Mouse (Mus musculus) kidney, postnatal 4 days (tissue): ENCODE results near the gene Slc15a5.
"Not testable (repeated sequence)": the region's sequence is repeated elsewhere in the genome, so short reads cannot be mapped to it uniquely, and the experiment has no call there.

ENCODE experiments used
- DNase-seq, 2 experiments: peaks; one replicate each; pipeline ENCODE4 v3.0.0; 2021; ENCODE audit warnings: mixed read lengths in 2 of 2

The Slc15a5 gene

DNA sequence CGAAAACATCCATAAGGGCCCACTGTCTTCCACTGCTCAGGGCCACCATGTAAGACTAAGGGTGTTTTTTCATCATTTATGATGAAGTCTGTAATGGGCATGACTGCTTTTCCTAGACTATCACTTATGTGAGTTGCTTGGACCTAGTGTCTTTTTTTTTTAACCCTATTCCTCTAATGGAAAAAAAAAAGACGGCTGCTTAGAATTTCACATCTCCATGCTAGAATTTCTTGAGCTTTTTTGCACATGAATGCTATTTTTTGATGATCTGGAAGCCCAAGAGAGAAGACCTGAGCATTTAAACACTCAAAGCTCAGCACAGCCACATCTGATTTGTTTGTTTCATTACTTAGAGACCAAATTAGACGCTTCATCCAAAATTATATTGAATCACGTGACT, at the start of gene Slc15a5:
TSS of gene Slc15a5 (minus strand) at position 101 of the 400 bp plus-strand sequence.
- DNase-seq: no peak

DNA sequence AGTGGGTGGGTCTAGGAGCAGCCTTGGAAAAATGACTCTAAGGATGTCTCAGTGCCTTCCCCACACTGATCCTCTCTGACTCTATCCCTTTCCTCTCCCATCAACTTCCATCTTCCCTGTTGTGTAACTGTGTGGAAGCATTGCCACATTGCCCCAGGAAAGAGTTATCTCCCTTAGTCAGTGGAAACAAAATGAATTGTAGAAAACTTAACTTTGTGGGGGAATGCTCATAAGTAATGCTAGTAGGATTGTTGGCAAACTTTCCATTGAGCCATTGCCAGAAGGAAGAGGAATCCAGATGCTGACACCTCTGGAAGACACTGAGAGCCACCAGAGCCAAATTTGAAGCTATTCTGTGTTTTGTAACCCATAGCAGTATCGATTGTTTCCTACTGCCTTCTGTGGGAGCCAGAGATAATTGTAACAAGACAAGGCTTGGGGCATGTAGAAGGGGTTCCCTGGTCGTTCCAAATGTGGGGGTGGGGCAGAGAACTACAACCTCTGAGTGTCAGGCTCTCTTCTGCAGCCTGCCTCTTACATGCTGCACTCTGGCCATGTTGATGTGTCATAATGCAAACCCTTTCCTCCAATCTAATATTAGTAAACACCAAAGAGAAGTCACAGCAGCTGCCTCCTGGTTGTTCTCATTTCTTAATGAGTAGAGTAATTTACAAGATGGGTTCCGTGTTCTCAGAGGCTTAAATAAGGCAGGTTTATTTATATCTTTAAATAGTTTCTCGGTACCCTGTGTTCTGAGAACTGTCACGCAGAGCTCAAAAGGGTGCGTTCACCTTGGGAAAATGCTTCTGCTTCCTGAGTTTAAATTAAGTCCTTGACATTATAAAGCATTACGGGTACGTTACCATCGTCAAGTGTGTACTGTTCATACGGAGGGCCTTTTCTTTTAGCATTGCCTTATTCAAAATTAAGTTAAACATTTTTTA, 48.9 kb upstream of the Slc15a5 start:
- DNase-seq: no peak

DNA sequence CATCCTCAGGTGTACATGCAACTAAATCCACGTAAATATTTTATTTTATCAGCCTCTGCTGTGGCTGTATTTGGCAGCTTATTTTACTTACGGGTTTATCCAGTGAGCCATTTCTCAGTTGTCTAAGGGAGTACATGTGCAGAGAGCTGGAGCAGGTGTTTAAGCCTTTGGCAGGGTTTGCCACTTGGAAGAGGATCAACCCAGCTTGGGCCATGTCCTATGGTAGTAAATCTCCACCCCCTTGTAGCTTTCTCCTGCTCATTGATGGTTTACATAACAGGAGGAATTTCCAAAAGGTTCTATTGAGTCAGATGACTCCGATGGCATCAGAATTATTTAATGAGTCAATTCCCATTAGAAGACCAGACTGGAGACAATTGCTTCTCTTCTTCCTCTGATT, 37.8 kb upstream of the Slc15a5 start:
- DNase-seq: no peak

DNA sequence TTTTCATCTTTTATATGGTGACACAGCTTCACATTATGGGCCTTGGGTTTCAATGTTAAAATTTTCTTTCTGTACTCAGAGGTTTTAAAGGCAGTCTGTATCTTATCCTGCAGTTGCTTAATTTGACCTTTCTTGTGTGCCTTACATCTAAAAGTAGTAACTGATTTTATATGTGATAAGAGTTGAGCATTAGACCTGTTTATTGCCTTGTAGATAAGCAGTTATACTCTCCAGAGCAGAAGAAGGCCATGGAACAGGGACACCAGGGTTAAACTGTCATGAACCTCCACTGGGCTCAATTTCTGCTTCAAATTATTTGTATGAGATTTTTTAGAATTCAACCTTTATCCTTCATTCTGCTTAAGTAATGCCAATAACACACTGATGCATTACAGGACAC, 24.8 kb upstream of the Slc15a5 start:
- no peak for DNase-seq

DNA sequence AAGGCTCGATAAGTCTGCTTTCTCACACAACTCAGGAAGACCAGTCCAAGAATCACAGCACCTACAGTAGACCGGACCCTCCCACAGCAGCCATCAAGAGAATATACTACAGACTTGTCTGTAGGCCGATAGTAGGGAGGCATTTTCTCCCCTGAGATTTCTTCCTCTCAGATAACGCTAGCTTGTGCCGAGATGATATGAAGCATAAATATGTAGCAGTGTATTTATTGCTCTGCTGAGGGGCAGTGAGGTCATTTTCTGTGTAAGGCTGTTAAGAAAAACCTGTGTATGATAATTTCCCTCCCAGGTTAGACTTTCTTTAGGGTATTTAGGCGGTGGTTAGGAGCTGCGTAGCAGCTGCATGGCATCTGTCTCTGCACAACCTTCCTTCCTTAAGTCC, 23.2 kb upstream of the Slc15a5 start:
- no peak for DNase-seq

DNA sequence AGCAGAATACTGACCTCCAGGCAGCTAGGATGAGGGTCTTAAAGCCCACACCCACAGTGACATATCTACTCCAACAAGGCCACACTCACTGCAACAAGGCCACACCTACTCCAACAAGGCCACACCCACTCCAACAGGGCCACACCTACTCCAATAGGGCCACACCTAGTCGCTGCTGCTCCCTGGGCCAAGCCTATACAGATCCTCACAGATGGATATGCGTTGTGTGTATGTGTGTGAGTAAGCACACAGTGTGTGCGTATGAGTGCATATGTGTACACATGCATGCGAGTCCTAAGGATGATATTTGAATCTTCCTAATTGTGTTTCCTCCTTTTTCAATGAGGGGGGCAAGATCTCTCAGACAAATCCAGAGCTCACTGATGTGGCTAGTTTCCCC, 22.1 kb upstream of the Slc15a5 start:
- DNase-seq: no peak

DNA sequence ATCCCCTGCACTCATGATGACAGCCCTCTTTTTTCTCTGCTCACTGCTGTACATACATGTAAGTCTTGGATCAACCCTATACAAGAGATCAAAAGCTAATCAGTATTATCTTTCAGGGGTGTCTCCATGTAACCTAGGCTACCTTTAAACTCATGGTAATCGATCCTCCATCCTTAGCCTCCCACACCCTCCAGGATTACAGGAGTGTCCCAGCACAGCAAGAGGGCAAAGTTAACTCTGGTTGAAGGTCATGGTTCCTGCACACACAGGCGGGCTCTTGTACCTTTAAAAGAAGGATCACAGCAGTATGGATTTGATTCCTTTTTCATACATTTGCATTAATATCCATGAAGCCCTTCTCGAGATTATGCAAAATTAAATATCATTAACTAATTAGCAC, 19.9 kb upstream of the Slc15a5 start:
- DNase-seq: no peak

DNA sequence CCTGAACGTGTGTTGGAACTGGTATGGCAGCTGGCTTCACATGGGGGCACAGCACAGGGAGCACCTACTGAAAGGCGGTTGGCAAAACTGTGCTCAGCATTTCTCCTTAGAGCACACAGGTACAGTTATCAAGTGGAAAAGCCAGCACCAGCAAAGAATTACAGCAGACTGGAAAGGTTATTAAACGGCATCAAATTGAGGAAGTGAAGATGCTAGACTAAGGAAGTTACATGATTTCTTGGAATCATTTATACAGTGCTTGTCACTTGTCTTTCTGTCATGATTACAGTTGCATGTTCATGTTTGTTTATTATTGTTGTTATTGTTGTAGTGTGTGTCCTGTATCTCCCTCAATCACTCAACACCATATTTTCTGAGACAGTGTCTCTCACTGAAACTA, 15.3 kb upstream of the Slc15a5 start:
- no peak for DNase-seq

DNA sequence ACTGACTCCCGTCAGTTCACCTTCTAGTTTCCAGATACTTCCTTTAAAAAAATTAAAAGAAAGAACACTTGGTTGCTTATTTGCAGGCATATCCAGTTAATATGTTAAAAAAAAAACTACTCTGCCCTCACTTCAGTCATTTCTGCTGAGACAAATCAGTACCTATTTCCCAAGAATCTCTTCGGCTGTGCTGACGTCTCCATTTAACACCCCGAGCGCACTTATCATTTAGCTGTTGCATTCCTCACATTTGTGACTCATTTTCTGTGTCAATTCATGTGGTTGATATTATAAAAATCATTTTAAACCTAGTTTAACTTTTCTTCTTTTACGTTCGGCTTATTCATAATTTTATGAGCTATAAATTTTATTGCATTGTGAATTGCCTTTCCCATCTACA, 12.7 kb upstream of the Slc15a5 start:
- no peak for DNase-seq

DNA sequence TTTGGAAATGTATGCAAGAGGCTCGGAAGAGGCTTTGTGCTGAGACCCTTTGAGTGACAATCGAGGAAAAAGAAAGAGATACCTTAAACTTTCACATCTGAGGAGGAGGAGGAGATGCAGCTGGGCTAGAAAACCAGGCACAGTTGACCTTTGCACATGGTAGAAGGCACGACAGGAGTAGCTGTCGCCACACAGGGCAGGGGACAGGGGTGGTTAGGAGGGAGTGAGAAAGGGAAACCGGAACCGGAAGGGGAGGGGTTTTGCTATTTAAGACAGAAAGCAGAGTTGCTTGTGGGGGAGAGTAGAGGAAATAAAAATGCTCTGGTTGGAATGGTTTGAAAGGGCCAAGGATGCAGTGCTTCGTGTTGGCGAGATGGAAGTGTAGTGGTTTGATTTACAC, 9.4 kb upstream of the Slc15a5 start:
- peak in 1 of 2 experiments; percentile 10 for DNase-seq

DNA sequence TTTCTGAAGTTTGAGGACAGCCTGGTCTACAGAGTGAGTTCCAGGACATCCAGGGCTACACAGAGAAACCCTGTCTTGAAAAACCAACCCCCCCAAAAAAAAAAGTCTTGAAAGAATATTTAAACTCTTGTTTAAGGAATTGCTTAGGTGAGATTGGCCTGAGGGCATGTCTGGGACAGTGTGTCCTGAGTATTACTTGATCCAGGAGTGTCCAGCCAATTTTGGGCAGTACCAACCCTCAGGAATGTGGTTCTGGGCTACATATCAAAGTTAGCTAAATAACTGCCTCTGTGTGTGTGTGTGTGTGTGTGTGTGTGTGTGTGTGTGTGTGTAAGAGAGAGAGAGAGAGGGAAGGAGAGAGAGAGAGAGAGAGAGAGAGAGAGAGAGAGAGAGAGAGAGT, 6.7 kb upstream of the Slc15a5 start:
- DNase-seq: not testable (repeated sequence)

DNA sequence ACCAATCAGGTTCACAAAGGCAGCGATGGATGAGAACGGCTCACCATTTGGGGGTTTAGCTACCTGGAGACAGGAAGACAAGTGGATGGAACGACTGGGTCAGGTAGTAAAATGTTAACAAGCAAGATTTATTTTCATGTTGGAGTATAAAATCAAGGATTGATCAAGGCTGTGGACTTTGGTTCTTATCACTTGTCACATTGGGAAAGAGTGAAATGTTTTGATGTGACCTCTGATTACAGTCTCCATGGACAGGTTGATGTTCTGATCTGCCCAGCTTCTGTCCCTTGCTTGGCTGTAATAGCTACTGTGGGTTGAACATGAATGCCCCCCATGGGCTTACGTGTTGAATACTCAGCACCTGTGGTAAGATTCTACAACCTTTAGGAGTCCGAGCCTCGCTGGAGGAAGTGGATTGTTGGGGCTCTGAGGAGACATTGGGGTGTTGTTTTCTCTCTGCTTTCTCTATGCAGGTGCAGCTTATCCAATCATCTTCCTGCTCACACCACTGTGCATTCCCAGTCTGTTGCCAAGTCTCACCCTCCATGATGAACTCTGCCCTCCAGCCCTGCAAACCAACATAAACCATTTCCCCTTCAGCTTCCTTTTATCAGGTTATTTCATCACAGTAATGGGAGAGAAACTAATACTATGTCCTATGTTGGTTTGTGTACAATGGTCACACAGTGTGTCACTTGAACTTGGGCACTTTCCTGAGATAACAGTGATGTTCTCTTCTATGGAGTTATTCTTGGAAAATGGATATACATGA, 1.2 kb upstream of the Slc15a5 start:
- no peak for DNase-seq

DNA sequence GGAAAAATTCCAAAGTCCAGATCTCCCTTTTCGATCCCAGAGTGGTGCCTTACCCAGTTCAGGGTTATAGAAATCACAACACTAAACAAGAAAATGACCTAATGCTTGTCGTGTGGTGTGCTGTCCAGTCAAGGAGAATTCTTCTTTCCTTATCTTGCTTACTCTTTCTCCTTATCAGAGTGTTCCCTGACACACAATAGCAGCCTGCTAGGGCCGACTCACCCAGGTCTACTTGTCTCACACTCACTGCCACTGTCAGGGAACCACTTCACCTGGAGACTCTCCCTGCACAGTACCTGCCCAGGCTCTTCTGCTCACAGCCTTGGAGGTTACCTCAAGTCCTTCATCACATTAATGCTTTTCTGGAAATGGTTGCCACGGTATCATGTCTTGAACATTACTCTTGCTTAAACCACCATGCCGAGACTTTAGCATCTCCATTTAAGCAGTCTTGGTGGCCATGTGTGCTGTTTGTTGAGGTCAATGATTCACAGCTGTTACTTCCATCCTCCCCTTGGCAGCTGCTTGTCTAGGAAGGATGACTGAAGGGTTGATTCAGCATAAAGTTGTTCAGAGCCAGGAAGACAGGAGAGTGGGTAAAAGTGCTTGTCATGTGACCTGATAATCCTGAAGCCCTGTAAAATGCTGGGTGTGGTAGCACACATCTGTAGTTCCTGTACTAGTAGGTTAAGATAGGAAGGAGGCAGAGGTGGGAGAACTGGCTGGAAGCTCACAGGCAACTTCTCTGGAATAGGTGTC, 1.9 kb downstream of the Slc15a5 start:
- no peak for DNase-seq

DNA sequence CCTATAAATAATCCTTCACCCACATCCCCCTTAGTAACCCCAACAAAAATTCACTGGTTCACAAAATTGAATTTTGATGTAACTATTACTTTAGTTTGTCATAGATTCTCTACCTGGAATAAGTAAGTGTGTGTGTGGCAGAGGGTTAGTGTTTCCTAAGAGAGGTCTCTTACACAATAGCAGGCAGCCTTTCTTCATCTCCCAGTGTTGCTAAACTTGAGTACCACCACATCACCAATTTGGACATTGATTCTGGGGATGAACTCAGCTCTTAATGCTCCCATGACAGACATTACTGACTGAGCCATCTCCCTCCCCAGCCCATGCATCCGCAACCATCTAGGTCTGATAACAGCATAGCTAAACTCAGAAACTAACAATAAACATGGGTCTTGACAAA, 4.0 kb downstream of the Slc15a5 start:
- no peak for DNase-seq

DNA sequence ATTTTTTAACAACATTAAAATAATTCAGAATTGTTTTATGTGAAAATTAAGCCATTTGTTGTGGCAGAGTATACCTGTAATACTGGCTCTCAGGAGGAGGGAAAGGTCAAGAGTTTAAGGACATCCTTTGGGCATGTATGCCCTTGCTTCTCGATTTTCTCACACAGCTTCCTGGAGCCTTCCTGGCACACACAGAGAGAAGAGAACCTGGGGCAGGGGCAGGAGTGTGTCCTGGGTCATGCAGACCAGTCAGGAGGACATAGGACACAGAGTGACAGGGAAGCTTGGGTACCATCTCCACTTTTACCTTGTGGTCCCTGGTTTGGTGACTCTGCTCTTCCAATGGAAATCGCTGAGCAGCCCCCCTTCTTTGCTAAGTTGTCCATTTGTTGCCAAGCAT, 6.2 kb downstream of the Slc15a5 start:
- DNase-seq: no peak

DNA sequence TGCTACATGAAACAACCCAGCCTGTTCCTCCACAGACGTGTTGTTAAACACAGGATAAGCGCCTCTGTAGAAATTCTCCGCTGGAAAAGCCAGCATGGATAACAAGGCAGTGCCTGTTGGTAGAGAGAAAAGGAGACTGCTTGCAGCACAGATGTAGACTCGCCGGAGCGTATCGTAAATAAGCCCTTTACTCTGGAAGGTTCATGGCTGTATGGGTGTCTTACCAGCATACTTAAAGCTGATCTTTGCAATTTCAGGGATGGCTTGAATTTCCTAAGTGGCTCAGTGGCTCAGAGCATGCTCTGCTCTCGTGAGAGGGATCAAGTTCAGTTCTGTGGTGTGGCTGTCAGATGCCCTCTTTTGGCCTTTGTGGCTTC, 6.8 kb downstream of the Slc15a5 start:
- no peak for DNase-seq

DNA sequence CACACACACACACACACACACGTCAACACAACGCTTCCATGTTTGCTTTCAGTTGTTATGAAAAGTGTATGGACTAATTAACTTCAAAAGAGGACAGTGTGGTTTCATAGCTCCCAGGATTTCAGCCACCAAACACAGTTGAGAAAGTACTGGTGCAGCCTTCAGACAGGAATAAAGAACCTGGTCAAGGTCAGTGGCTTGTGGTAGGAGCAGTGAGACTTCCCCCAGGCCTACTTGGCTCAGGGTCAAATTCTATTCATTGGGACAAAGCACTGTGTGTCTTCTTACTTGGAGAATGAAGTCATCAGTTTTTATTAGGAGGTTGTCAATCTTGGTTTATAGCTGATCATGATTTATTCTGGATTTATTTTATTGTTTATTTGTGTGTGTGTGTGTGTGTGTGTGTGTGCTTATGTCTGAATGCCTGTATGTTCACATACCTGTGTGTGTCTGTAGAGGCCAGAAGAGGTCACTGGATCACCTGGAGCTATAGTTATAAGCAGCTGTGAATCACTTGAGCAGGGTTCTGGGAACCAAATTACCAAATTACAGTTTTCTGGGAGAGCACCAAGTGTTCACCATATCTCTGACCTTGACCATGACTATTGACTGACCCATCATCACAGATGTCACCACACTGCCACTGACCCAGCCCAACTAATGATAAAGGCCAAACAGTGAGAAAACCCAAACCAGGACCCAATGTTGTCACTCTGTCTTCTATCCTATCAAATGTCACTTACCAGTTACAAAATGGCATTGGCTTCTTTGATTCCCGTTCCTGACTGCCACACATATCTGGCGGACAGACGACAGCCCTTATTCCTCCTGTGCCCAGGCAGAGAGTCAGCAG, 7.4 kb downstream of the Slc15a5 start:
- no peak for DNase-seq

DNA sequence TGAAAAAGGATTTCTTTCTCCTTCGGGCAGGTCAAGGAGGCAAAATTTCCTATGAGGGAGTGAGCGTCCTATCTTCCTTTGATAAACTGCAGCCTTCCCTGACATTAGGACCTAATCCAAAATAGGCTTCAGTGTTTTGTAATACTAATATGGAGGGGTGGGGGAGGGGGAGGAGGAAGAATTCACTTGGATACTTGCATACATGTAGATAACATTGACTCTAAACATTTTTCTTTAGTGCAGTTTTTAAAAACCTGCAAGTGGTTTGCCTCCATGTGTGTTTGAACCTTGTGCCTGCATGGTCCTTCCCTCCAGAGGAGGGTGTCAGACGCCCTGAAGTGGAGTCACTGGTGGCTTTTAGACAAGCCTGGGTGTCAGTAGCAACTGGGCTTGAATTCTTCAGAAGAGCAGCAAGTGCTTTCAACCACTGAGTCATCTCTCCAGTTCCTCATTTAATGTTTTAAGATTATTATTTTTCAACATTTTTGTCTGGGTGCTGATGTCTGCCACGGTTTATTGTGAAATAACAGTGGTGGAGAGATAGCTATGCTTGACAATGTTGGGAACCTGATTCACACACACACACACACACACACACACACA, 8.1 kb downstream of the Slc15a5 start:
- no peak for DNase-seq

DNA sequence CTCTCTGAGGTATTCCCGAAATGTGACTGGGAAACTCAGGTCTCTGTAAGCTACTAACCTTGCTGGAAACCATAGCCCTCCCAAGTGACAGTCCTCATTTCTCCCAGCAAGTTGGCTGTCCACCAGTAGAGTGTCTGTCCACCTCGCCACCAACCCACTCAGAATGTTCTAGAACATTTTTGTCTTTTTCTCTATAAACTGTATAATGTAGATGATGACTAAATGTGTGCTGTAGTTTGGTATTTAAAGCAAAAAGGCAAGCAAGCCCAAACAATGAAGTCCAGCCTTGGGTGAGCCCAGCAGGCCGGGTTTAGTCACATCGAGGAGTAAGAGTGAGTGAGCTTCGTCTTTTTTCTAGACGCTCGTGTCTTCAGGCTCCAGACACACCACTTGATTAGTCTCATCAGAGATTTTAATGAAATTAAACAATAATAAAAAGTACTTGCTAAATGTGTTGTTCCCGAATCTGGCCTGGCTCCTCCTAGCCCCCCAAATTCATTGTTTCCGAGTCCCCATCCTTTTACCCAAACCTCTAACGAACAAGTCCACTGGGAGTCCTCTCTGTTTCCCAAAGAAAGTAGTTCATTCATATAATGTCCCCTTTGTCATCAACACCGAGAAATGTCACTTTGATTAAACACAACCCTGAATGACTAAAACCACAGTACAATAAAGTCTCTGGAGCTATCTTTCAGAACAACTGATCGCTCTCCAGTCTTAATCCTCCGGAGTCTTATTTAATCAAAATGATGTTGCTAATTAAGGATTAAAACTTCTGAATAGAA, 8.8 kb downstream of the Slc15a5 start:
- no peak for DNase-seq

DNA sequence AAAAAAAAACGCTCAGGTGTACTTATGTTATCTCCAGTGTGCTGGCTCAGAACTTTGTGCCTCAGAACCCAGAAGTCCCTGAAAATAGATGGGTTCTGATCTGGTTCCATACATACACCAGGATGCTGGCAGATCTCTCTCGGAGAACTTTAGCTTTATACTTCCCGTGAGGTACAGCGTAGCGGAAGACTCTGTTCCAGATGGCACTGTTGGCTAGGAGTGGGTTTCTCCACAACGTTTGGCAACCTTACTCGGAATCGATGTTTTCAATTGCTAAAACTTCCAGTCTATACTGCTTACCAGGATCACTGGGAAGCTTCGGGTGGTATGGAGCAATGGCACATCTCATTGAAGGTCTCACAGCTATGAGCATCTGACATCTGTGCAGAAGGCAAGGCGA, 9.8 kb downstream of the Slc15a5 start:
- DNase-seq: no peak

DNA sequence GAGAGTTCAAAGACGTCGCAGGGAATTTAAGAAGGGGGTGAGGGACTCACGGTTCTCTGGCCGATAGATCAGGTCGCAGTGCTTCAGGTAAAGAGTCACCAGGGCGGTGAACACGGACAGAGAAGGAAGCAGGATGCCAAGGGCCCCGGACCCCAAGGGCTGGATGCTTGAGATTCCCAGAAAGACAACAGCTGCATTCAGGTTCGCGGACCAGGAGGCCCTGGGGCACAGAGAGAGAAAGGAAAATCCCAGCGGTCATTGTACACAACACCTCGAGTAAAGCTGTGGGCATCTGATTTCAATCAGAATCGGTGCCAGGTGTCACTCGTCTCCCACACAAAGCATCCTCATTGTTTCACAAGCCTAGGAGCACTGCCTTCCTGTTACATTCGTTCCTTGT, 24.1 kb downstream of the Slc15a5 start:
- DNase-seq: no peak
